Mouse (Mus musculus) gonadal fat pad, adult 2 months (tissue): Measurements from ENCODE around the gene Mindy1. TPM values are rescaled to one million over a fixed set of nuclear protein-coding genes. Genes with fewer than 3 reads are reported as not detected.
A peak's percentile ranks its signal among the peaks of the same experiment; 100 is the strongest.

Experiments used
- DNase-seq: peaks from one replicate; pipeline ENCODE4 v3.0.0-alpha.2; 2012; ENCODE audit warnings: low read depth
- polyA plus RNA-seq: library from polyadenylated mRNA; depleted of rRNA; stranded (reverse); fragments of >200 nt; gene quantifications from 2 replicates; pipeline ENCODE4 v1.2.3, GENCODE M21; 2012; rRNA removed

Gene Mindy1
- 90.3 and 111 TPM in 2 replicates for polyA plus RNA-seq

DNA sequence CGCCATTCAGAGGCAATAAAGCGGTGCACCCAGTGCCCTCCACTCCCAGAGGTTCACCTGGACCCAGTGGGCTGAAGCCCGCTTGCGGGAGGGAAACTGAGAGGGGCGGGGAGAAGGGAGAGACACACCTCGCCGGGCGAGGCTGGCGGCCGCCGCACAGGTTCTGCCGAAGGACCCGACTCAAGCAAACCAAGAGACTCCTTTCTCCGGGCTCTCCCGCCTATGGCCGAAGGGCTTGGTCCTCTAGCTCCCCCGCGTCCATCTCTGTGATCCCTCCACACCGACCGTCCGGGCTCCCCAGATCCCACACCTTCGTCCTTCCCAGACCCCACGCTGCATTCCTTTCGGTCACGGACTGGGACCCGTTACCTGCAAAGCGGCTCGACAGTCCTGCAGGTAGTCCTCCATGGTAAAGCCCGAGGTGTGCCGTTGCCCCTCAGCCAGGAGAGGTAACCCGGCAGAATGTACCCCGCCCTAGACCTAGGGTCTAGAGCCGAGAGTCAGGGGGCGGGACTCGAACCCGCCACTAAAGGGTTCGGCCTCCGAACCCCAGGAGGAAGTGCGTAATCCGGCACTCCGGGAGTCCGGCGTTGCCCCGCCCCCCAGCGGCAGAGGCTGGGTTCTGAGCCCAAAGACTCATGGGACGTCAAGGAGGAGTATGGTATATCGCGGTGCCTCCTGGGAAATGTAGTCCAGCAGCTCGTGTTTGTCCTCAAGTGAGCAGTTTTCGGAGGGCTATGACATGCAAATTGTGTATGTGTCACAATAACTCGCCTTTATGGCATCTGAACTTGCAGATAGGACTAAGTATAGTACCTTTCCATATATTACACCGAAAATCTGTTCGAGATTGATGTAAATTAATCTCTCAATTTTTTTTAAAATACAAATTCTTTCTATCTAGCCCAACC is at the start of gene Mindy1, which contains the start of gene Prune1:
TSS of gene Mindy1 (plus strand) at position 130 of the 911 bp plus-strand sequence.
TSS of gene Prune1 (minus strand) at position 861 of the 911 bp plus-strand sequence.
- no peak for DNase-seq

GRCm38 (mm10) chr3:95232771-95233170 is 48.4 kb upstream of the Mindy1 start:
- no peak for DNase-seq

DNA sequence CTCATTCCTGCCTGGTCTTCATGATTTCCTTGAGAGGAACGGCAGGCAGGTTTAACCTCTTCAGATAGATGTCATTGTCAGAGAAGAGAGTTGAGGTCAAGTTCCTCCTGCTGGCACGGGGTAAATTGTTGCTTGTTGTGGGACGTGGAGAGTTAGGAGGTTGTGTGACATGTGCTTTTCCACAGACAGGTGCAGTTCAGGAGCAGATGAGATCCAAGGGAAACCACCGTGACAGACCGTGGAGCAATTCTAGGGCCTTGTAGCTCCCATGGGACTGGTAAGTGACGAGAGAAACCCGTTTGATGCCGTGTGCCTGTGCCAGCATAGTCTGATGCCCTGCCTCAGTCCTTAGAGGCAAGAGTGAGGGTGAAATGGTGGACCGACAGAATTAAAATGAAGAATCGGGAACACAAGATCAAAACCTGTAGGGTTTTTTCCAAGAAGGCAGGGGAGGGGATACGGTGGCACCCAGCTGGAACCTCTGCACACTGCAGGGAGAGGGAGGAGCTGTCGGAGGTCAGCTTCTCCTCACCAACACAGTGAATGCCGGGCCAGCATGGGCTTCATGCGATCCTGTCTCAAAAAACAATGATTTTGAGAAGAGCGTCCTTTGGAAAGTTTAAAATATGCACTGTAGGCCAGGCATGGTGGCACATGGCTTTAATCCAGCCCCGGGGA is 47.7 kb upstream of the Mindy1 start:
- DNase-seq, result no peak

GRCm38 (mm10) chr3:95235386-95236301 is 45.5 kb upstream of the Mindy1 start:
- no peak for DNase-seq

- DNase-seq, result no peak
These were observed 43.5 kb upstream of the Mindy1 start for GRCm38 (mm10) chr3:95237541-95238099.

GRCm38 (mm10) chr3:95239022-95239421 is 42.1 kb upstream of the Mindy1 start:
- no peak for DNase-seq

DNA sequence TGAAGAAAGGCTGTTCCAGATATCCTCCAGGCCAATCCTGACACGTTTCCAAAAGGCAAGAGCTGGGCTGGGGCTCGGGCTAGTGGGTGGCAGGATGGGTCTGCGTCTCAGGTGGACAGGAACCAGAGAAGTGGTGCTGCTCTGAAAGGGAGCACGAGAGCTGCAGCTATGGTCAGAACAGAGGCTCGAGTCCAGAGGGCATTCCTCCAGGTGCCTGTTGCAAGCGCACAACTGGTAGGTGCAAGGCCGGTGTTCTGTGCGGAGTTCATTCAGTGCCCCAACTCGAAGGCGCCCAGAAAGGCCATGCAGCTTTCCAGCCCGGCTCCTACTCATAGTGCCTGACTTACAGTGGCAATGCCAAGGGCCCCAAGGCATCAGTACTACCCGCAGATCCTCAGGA is 41.2 kb upstream of the Mindy1 start:
- no peak for DNase-seq

GRCm38 (mm10) chr3:95240900-95241299 is 40.2 kb upstream of the Mindy1 start:
- no peak for DNase-seq

- no peak for DNase-seq
These were observed 39.6 kb upstream of the Mindy1 start, which contains the start of gene Gm128 for GRCm38 (mm10) chr3:95241498-95241897. Gene Gm128 (minus strand): TSS chr3:95241598.

GRCm38 (mm10) chr3:95243086-95243485 is 38.1 kb upstream of the Mindy1 start:
- DNase-seq, result no peak

- peak; percentile 84 for DNase-seq
These were observed 34.5 kb upstream of the Mindy1 start for GRCm38 (mm10) chr3:95246465-95247231.

GRCm38 (mm10) chr3:95247660-95248336 is 33.3 kb upstream of the Mindy1 start:
- no peak for DNase-seq

- no peak for DNase-seq
These were observed 30.8 kb upstream of the Mindy1 start for GRCm38 (mm10) chr3:95250361-95250760.

DNA sequence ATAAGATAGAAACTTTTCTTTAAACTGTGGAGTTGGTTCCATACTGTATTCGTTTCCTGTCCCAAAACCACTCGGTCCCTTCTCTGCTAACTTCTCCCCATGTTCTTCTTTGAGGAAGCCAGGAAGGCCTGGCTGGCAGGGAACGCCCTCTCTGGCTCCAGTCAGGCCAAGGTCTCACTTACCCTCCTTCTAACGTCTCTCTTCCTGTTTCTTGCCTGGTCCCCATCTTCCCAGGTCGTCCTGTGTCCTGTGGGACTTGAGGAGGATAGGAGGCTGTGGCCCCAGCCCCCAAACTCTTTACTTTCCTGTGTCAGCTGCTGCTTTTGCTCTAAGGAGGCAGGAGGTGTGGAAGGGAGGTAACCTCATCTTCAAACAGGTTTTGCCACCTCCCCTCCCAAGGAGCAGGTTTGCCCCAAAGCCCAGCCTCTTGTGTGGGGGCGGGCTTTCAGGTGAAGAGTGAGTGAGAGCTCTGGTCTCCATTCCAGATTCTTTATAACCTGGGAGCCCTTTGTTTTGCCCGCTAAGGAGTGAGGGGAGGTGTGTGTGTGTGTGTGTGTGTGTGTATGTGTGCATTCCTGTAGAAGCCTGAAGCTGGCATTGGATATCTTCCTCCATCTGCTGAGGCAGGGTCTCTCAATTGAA is 30.2 kb upstream of the Mindy1 start, which contains the start of gene Bnipl:
TSS of gene Bnipl (minus strand) at position 411 of the 642 bp plus-strand sequence.
- no peak for DNase-seq

- no peak for DNase-seq
These were observed 24.2 kb upstream of the Mindy1 start for GRCm38 (mm10) chr3:95256931-95257330.

DNA sequence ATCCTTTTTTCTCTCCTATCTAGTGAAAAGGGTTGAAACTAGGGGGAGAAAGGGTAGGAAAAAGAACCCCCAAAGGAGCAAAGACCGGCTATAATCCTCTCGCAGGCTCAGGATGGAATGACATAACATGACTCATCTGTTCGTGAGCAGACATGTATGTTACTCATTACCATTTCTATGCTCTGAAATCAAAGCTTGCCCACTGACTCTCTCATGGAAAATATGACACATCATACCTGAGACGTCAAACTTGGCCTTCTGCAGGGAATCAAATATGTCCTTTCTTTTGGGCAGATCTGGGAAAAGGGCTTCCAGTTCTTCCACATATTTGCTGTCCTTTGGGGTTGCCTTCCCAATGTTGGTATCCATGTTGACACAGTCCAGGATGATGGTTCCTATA is 19.2 kb upstream of the Mindy1 start:
- DNase-seq, result no peak

GRCm38 (mm10) chr3:95263089-95263739 is 17.9 kb upstream of the Mindy1 start:
- DNase-seq, result no peak

- no peak for DNase-seq
These were observed 16.4 kb upstream of the Mindy1 start for GRCm38 (mm10) chr3:95264724-95265123.

DNA sequence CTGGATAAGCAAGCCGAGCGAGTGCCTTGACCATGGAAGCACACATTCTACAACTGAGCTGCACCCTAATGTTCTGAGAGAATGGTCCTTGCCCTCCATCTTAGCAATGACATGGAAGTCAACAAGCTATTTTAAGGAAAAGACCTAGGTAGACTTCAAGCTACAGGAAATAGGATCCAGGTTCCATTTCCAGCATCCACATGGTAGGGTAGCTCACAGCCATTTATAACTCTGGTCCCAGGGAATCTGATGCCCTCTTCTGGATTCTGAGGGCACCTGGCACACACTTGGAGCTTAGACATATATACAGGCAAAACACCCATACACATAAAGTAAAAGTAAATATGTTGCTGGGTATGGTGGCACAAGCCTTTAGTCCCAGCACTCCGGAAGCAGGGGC is 15.1 kb upstream of the Mindy1 start:
- no peak for DNase-seq
